Mouse (Mus musculus) E14TG2a.4 (cell line): ENCODE results near the gene Acaa1b.

Experiments
- CTCF ChIP-seq: conservative IDR thresholded peaks from 2 replicates; pipeline ENCODE4 v1.5.1; 2014; ENCODE audit warnings: low read length
- NANOG ChIP-seq: IDR thresholded peaks from 2 replicates; pipeline ENCODE4 v1.6.1; 2014; ENCODE audit warnings: borderline replicate concordance, low read length, mixed read lengths

- TF ChIP-seq CTCF (no peak), NANOG (no peak)
Measured at GRCm38 (mm10) chr9:119199151-119199861, 42.4 kb upstream of the Acaa1b start.
